Mouse (Mus musculus): ENCODE results near the gene Bhlhb9.
"Not testable (repeated sequence)": the region's sequence is repeated elsewhere in the genome, so short reads cannot be mapped to it uniquely, and the experiment has no call there.

Gene Bhlhb9

DNA sequence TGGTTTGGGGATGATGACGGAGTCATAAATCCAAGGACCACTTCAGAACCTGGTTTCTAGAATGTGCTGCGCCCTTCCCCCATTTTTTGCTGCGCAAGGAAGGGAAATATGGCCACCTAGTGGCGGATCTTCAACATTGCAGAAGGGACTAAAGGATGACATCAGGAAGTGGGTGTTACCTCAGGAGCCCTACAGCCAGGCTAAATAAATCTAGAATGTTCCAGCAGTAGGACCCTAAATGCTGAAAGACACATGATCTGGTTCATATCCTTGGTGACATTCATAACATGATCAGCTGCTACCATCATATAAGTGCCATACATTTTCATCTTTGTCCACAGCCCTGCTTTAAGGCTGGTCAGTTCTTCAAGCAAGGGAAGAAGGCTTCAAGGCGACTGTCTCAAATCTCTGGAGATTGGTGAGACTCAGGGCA is at the start of gene Bhlhb9:
Gene Bhlhb9, plus strand, starts transcription at position 383 of the 433 bp plus-strand sequence.
- peak; percentile 41 for DNase-seq

DNA sequence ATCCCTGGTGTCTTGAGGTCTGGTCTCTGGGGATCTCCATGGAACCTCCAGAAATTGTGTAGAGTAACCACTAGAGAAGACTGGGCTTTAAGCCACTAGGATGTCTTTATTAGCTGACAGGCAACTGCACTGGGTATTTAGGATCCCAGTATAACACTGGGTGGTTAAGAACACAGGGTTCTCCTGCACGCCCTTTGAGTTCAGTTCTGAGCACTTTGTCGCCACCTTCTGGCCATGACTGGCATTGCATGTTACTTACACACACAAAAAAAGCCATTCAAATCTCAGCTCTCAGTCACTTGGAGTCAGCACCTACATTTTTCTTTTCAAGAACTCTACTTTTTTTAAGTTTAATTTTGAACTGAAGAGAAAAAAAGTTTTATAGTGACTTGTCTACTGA is 44.6 kb upstream of the Bhlhb9 start:
- DNase-seq = peak; percentile 80

DNA sequence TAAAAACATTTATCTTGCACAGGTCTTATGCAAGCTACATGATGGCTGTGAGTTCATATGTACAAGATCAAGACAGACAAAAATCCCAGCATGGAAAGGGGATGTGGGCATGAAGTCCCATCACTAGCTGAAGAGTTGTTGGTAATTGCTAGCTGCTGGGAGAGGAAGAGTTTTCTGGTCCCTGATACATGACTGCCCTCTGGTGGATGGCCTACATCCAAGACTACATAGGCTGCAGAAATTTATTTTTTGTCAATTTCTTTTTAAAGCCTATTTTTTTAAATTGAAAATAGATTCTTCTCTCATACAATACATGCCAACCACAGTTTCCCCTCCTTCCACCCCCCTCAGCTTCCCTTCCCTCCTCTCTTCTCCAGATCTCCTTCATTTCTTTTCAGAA is 35.7 kb upstream of the Bhlhb9 start:
- DNase-seq = peak; percentile 41

DNA sequence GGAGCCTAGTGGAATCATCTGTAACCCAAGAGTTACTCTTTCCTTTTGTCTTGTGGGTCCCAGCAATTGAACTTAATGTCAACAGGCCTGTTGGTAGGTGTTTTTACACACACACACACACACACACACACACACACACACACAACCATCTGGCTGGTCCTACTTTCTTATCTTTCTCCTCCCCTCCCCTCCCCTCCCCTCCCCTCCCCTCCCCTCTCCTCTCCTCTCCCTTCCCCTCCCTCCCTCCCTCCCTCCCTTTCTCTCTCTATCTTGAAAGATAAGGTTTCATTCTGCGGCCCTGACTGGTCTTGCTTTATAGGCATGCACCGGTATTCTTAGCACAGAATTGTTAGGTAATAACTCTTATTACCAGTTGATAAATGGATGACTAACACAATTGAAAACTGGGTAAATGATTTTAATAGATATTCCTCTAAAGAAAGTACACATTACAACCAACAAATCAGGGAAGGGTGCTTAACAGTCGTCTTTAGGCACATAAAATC is 29.3 kb upstream of the Bhlhb9 start:
- no peak for DNase-seq

DNA sequence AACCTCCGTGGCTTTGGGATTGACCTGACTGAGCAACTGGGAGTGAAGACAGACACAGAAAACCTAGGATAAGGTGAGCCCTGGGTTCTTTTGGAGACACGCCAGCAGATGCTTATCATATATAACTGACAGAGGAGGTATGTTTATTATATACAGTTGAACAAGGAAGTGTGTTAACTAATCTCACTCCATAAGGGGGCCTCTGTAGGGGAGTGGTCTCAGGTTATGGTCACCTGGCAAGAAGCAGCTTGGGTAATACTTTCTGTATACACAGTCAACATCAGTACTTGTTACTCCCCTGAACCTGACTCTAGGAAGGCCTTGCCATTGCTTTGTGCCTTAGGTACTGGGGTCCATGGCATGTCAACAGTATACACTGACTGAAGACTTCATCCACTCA is 28.8 kb upstream of the Bhlhb9 start:
- DNase-seq = no peak

DNA sequence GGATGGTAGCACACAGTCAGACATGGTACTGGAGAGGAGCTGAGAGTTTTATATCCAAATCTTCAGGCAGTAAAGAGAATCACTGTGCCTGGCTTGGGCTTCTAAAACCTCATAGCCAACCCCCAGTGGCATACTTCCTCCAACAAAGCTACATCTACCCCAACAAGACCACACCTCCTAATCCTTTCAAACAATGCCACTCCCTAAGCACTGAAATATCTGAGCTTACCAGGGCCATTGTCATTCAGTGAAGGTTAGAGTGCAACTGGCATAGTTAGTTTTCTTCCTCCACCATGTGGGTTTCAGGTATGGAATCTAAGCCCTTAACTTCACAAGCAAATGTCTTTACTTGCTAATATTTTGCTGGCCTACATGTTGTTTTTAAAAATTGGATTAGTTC is 5.9 kb upstream of the Bhlhb9 start:
- no peak for DNase-seq

DNA sequence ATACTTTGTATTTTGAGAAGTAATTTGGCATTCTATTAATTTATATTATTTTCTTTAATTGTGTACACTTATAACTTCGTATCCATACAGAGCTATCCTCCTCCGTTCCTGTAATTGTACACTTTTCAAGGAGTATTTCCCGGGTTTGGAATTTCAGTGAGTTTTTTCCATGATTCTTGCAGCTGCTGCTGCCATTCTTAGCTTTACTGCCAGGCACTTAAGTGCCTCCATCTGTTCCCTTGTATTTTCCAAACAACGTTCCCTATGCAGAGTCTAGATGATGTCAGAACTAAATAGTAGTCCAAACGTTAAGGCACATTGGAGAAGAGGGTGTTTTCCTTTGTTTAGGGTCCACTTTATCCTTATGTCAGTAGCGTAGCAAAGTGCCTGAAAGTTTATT is 5.1 kb upstream of the Bhlhb9 start:
- DNase-seq = no peak

DNA sequence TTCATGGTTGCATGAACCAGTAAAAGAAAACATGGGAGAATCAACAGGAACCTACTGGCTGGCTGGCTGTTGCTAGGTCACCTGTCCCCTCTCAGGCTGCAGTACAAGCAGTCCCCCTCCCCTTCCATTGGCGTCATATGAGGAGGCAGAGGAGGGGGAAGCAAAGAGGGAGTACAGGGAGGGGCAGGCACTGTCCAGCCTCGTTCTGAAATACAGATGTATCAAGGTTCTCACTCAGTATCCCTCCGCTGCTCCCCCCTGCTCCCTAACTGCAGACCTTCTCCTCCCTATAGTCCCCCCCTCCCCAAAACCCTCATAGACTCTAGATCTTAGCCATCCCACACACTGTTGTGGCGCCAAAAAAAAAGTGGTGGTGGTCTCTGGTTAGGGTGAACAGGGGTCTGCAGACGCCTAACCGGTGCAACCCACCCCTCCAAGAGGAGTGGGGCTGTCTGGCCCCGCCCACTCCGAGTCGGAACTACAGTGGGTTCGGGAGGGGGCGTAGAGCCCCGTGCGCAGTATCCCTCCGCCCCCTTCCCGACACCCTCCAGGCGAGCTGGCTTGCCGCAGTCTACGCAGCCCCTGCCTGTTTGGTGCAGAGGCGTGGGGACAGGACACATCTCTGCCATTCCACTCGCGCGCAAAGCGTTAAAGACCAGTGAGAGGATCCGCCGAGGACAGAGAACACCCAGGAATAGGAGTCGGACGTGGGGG is 1.6 kb upstream of the Bhlhb9 start:
- peak; percentile 72 for DNase-seq

DNA sequence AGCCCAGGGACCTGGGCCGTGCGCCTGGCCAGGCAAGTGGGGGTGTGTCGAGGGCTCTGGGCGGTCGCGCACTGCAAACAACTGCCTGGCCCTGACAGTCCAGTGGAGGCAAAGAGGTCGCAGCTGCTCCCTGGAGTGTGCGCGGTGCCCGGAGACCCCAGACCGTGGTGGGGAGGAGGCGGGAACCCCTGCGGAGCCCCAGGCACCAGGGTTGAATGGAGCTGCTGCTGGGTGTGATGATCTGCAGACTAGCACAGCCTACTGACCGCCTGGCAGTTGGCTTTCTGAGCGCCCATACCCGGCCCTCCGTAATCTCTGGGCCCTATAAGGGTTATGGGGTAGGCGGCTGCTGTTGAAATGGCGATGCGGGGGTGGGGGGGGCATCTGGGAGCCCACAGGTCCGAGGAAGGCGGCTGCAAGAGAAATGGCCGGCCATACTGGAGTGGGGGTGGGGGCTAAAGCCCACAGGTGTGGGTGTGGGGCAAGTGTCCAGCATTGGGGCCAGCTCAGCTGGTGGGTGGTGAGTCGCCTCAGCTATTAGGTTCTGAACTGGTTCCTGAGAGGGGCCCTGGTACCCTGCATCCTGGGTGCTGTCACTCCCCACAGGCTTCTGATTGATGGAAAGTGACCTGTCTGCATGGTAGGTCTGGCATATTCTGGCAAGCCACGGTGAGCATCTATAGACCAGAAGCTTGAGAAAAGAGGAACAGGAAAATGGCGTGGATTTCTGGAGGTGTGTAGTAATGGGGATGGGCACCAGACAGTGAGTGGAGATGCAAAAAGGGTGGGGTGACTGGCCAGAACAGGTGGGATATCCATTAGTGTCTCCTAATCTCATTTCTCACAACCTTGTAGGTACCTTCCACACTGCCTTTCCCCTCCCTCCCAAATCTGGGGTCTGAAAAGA is 836 bp upstream of the Bhlhb9 start:
- DNase-seq = peak; percentile 27

DNA sequence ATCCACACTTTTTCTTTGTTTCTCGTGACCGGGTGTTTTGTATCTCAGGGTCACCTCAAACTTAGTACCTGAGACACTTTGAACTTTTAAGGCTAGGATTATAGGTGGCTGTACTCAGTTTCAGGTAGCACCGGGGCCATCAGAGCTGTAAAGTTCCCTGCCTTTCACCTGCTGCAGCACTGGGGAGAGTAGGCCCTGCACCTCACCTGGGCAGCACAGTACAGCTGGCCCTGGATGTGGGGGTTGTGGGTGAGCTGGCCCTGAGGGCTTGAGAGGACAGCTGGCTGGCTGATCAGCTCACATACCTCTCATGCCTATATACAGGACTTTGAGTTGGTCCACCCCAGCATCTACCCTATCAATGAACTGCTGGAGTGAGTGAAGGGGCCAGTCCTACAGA is 6.8 kb downstream of the Bhlhb9 start:
- no peak for DNase-seq

DNA sequence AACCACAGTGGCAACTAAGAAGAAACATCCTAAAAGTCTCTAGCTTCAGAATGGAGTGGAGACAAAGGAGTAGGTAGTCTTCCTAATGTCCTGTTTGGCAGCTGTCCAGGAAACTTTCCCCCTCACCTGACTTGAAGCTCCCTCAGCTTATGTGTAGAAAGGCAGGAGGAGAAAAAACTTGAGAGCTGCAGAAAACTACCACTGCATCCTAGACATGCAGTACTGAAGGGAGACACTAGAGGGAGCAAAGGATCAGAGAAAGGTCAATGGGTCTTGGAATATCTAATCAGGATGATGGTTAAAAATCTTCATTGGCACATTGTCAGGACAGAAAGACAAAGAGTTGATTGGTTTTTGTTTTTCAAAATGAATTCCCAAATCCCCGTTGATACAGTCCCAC is 8.4 kb downstream of the Bhlhb9 start:
- DNase-seq = peak; percentile 10

DNA sequence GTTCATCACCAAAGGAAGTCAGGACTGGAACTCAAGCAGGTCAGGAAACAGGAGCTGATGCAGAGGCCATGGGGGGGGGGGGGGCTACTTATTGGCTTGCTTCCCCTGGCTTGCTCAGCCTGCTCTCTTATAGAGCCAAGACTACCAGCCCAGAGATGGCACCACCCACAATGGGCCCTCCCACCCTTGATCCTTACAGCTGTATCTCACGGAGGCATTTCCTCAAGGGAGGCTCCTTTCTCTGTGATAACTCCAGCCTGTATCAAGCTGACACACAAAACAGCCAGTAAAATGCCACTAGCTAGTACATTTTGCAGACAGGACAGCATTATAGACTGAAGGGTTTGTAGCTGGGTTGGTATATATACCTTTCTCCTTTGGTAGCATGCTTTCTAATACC is 38.5 kb downstream of the Bhlhb9 start:
- DNase-seq = not testable (repeated sequence)

DNA sequence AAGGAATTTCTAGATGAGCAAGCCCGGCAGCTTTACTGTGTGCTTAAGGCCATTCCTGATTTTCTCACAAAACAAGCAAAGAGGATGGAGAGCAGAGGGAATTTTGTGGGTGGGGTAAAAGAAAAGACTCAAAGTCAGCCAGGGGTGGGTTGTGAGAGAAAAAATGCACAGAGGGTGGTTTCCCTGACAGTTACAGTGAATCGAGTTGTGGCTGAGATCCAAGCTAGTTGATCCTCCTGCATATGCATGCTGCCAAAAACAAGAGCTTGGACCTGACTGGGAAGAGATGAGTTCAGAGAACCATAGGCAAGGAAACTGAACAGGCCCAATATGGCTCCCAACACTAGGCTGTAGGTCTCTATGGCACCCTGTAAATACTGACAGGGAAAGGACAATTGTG is 40.5 kb downstream of the Bhlhb9 start:
- DNase-seq = no peak

DNA sequence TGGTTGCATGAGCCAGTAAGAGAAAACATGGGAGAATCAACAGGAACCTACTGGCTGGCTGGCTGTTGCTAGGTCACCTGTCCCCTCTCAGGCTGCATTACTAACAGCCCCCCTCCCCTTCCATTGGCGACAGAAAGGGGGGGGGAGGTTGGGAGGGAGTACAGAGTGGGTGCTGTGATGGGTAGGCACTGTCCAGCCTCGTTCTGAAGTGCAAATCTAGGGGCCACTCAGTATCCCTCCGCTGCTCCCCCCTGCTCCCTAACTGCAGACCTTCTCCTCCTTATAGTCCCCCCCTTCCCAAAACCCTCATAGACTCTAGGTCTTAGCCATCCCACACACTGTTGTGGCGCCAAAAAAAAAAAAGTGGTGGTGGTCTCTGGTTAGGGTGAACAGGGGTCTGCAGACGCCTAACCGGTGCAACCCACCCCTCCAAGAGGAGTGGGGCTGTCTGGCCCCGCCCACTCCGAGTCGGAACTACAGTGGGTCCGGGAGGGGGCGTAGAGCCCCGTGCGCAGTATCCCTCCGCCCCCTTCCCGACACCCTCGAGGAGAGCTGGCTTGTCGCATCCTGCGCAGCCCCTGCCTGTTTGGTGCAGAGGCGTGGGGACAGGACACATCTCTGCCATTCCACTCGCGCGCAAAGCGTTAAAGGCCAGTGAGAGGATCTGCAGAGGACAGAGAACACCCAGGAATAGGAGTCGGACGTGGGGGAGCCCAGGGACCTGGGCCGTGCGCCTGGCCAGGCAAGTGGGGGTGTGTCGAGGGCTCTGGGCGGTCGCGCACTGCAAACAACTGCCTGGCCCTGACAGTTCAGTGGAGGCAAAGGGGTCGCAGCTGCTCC is 41.3 kb downstream of the Bhlhb9 start, which contains the start of gene Gprasp2:
Gene Gprasp2, plus strand, starts transcription at position 514 of the 840 bp plus-strand sequence.
- DNase-seq = peak; percentile 68

DNA sequence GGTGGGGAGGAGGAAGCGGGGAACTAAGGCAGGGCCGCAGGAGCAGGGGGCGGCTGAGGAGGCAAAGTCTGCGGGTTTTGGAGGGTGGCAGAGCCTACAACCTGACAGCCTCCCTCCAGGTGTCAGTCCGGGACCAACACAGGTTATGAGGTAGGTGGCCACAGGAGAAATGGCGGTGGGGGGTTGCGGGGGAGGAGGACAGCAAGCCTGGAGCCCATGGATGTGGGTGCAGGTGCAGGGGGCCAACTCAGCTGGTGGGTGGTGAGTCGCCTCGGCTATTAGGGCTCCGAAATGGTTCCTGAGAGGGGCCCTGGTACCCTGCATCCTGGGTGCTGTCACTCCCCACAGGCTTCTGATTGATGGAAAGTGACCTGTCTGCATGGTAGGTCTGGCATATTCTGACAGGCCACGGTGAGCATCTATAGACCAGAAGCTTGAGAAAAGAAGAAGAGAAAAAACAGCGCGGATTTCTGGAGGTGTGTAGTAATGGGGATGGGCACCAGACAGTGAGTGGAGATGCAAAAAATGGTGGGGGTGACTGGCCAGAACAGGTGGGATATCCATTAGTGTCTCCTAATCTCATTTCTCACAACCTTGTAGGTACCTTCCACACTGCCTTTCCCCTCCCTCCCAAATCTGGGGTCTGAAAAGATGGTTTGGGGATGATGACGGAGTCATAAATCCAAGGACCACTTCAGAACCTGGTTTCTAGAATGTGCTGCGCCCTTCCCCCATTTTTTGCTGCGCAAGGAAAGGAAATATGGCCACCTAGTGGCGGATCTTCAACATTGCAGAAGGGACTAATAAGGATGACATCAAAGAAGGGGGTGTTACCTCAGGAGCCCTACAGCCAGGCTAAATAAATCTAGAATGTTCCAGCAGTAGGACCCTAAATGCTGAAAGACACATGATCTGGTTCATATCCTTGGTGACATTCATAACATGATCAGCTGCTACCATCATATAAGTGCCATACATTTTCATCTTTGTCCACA is 42.3 kb downstream of the Bhlhb9 start:
- peak; percentile 19 for DNase-seq

DNA sequence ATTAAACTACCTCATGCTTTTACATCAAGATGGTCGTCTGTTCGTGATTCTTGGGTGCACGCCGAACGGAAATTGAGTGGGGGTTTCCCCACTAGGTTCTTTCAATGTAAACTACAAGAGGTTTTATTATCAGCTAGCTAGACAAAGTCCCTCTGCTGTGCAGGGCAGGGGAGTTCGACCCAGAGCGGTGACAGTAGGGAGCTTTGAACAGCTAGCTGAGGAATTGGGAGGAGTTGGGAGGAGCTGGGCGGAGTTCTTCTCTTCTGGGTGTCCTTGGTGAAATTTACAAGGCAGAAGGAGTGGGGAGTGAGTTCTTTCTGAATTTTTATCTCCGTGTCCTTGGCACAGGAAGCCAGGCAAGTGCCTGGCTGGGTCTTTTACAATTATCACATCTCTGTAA is 69.4 kb downstream of the Bhlhb9 start:
- not testable (repeated sequence) for DNase-seq

DNA sequence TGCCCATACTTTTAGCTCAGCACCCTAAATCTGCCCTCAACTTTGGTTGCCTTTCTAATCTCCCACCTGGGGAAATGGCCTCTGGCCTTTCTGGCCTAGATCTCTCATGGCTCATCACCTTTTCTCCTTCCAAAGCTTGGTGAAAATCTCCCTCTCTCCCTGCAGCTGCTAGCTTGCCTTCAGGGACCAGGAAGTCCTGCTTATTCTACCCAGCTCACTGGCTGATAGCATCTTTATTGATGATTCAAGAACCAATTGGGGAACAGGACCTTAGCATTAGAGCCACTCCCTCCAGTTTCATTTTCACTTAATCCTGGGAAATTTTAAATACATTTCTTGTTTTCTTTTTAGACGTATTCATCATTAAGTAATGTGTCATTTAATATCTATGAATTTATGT is 79.3 kb downstream of the Bhlhb9 start:
- no peak for DNase-seq

DNA sequence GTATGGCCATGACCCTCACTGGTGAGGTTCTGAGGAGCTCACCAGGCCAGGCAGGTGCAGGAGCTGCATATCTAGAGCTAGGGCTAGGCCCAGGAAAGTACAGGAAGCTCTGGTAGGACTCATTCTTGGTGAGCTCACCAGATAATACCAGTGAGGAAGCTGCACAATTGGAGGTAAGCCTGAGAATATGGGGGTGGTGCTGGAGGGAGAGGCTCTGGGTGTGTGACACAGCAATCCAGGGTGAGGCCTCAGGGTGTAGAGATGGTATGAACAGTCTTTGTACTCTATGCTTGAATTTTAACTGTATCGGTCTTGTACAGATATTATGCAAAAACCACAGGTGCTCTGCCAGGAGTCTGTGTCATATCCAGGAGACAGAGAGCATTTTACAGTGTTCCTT is 82.2 kb downstream of the Bhlhb9 start:
- no peak for DNase-seq

DNA sequence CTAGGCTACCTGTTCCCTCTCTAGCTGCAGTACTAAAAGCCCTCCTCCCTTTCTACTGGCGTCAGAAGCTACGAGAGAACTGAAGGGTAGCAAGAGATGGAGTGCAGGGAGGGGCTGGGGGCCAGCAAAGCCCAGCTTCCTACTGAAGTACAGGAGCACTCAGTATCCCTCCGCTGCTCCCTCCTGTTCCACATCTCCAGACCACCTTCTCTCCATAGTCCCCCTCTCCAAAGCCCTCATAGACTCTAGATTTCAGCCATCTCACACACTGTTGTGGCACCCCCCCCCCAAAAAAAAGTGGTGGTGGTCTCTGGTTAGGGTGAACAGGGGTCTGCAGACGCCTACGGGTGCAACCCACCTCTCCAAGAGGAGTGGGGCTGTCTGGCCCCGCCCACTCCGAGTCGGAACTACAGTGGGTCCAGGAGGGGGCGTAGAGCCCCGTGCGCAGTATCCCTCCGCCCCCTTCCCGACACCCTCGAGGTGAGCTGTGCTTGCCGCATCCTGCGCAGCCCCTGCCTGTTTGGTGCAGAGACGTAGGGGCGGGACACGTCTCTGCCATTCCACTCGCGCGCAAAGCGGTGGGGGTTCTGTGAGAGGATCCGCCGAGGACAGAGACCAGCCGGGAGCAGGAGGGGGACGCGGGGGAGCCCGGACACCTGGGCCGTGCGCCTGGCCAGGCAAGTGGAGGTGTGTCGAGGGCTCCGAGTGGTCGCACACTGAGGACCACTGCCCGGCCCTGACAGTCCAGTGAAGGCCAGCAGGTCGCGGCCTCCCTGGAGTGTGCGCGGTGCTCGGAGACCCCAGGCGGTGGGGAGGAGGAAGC is 88.2 kb downstream of the Bhlhb9 start:
- peak; percentile 76 for DNase-seq

DNA sequence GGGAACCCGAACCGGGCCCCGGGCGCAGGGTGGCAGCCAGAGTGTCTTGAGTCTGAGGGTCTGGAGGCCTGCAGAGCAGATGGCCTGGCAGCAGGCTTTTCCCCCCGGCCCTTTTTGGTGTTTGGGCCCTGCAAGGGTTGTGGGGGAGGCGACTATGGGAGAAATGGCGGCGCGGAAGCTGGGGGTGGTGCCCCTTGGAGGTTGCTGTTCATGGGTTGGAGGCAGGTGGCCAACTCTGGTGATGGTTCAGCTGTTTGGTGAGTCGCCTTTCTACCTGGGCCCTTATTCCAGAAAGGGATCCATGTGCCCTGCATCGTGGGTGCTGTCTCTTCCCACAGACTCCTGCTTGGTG is 88.8 kb downstream of the Bhlhb9 start:
- peak; percentile 22 for DNase-seq

DNA sequence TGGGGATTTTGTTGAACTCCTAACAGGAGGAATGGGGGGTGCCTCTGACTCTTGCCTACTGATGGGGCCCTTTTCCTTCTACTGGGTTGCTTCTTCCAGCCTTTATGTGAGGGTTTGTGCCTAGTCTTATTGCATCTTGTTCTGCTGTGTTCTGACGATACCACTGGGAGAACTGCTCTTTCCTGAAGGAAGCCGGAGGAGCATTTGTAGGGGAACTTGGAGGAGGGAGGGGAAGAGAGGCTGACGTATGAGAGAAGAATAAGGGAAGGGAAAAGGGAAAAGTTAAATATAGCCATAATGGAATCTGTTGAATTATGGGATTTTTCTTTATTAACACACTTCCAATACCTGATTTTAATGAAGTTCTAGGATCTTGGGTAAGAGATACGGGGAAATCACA is 119.2 kb downstream of the Bhlhb9 start:
- no peak for DNase-seq
